Mouse (Mus musculus): ENCODE data around the gene Bik.

GRCm38 (mm10) chr15:83590841-83591240, 64.2 kb downstream of the Bik start:
- no peak for TF ChIP-seq CTCF (IDR thresholded peaks at IDR 0.05; ENCODE audit: low read depth)
- no peak for TF ChIP-seq EP300 (IDR thresholded peaks at IDR 0.05; ENCODE audit: low read depth)

Measured in liver, postnatal 0 days (tissue).